Mouse (Mus musculus): ENCODE measurements at regions not wholly inside any gene's neighbourhood (a gene's known extent, or its start where the extent isn't known, plus 50 kb on each side); places are given as distances from the start of the nearest gene placed in this dataset.

- no peaks in the 10 kb centered on the region for H3K36me3 ChIP-seq (ENCODE audit: control insufficient read depth, insufficient read depth, low read length)
- no peak for TF ChIP-seq POLR2A (IDR thresholded peaks at IDR 0.05; ENCODE audit: control insufficient read depth, extremely low read depth, insufficient read depth, low read length, poor library complexity)
- no peak for TF ChIP-seq CTCF (IDR thresholded peaks at IDR 0.05; ENCODE audit: borderline replicate concordance, control insufficient read depth, extremely low read depth, insufficient read depth, low read length, poor library complexity)
- no peaks in the 10 kb centered on the region for H3K27me3 ChIP-seq (ENCODE audit: control insufficient read depth, insufficient read depth, low read length)
- no peaks in the 10 kb centered on the region for H3K4me1 ChIP-seq (replicated peaks; ENCODE audit: control insufficient read depth, insufficient read depth, low read length)
- no peak overlapping the region for H3K4me3 ChIP-seq (ENCODE audit: control insufficient read depth, insufficient read depth, low read length)
- DNase-seq = no peak
- WGBS = 93% methylated on average over 2 of the region's 2 CpGs
- H3K27ac ChIP-seq (ENCODE audit: control insufficient read depth, insufficient read depth, low read length) = no peak overlapping the region
These were observed 215.9 kb downstream of the Mylk4 start for GRCm38 (mm10) chr13:32567850-32568249.

GRCm38 (mm10) chr13:32560666-32561065 lies 222.1 kb upstream of the Gmds start:
- Histone ChIP-seq H3K4me3 (ENCODE audit: control insufficient read depth, insufficient read depth, low read length) (no peak overlapping the region), H3K27me3 (ENCODE audit: control insufficient read depth, insufficient read depth, low read length) (no peaks in the 10 kb centered on the region), H3K4me1 (replicated peaks; ENCODE audit: control insufficient read depth, insufficient read depth, low read length) (no peaks in the 10 kb centered on the region), H3K36me3 (ENCODE audit: control insufficient read depth, insufficient read depth, low read length) (no peaks in the 10 kb centered on the region), H3K27ac (ENCODE audit: control insufficient read depth, insufficient read depth, low read length) (no peak overlapping the region)
- TF ChIP-seq POLR2A (IDR thresholded peaks at IDR 0.05; ENCODE audit: control insufficient read depth, extremely low read depth, insufficient read depth, low read length, poor library complexity) (no peak), CTCF (IDR thresholded peaks at IDR 0.05; ENCODE audit: borderline replicate concordance, control insufficient read depth, extremely low read depth, insufficient read depth, low read length, poor library complexity) (no peak)
- DNase-seq = no peak

DNA sequence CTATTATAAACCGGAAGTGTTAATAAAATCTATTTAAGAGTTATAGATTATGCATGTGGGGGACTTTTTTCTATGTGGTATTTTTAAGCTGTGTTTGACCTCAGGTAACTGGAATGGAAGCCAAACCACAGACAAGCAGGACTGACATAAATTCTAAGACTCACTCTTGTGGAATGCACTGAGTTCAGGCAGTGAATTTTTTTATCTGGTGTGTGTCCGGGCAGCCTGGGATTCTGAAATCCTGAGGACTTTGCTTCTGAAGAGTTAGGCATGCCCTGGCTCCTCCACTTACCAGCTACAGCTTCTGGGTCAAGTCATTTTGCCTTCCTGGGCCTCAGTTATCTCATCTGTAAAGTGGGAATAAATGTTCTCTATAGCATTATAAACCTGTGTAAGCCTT lies 217.9 kb upstream of the Gmds start:
- TF ChIP-seq POLR2A (IDR thresholded peaks at IDR 0.05; ENCODE audit: control insufficient read depth, extremely low read depth, insufficient read depth, low read length, poor library complexity) = no peak
- no peak for TF ChIP-seq CTCF (IDR thresholded peaks at IDR 0.05; ENCODE audit: borderline replicate concordance, control insufficient read depth, extremely low read depth, insufficient read depth, low read length, poor library complexity)
- H3K27me3 ChIP-seq (ENCODE audit: control insufficient read depth, insufficient read depth, low read length) = no peaks in the 10 kb centered on the region
- WGBS = 97% methylated on average over 2 of the region's 2 CpGs
- H3K27ac ChIP-seq (ENCODE audit: control insufficient read depth, insufficient read depth, low read length) = no peak overlapping the region
- H3K36me3 ChIP-seq (ENCODE audit: control insufficient read depth, insufficient read depth, low read length) = no peaks in the 10 kb centered on the region
- no peak for DNase-seq
- H3K4me1 ChIP-seq (replicated peaks; ENCODE audit: control insufficient read depth, insufficient read depth, low read length) = no peaks in the 10 kb centered on the region
- no peak overlapping the region for H3K4me3 ChIP-seq (ENCODE audit: control insufficient read depth, insufficient read depth, low read length)

- Histone ChIP-seq H3K36me3 (ENCODE audit: control insufficient read depth, insufficient read depth, low read length) (no peaks in the 10 kb centered on the region), H3K4me3 (ENCODE audit: control insufficient read depth, insufficient read depth, low read length) (no peak overlapping the region), H3K27me3 (ENCODE audit: control insufficient read depth, insufficient read depth, low read length) (no peaks in the 10 kb centered on the region), H3K27ac (ENCODE audit: control insufficient read depth, insufficient read depth, low read length) (no peak overlapping the region), H3K4me1 (replicated peaks; ENCODE audit: control insufficient read depth, insufficient read depth, low read length) (no peaks in the 10 kb centered on the region)
- 97% methylated on average over 1 of the region's 1 CpGs for WGBS
- DNase-seq = no peak
- no peak for TF ChIP-seq CTCF (IDR thresholded peaks at IDR 0.05; ENCODE audit: borderline replicate concordance, control insufficient read depth, extremely low read depth, insufficient read depth, low read length, poor library complexity)
- TF ChIP-seq POLR2A (IDR thresholded peaks at IDR 0.05; ENCODE audit: control insufficient read depth, extremely low read depth, insufficient read depth, low read length, poor library complexity) = no peak
These were observed 216.5 kb upstream of the Gmds start for GRCm38 (mm10) chr13:32555064-32555463.

- no peak overlapping the region for H3K27ac ChIP-seq (ENCODE audit: control insufficient read depth, insufficient read depth, low read length)
- TF ChIP-seq CTCF (IDR thresholded peaks at IDR 0.05; ENCODE audit: borderline replicate concordance, control insufficient read depth, extremely low read depth, insufficient read depth, low read length, poor library complexity) (no peak), POLR2A (IDR thresholded peaks at IDR 0.05; ENCODE audit: control insufficient read depth, extremely low read depth, insufficient read depth, low read length, poor library complexity) (no peak)
- DNase-seq = no peak
- H3K36me3 ChIP-seq (ENCODE audit: control insufficient read depth, insufficient read depth, low read length) = no peaks in the 10 kb centered on the region
- no peaks in the 10 kb centered on the region for H3K27me3 ChIP-seq (ENCODE audit: control insufficient read depth, insufficient read depth, low read length)
- WGBS = 94% methylated on average over 3 of the region's 3 CpGs
- no peaks in the 10 kb centered on the region for H3K4me1 ChIP-seq (replicated peaks; ENCODE audit: control insufficient read depth, insufficient read depth, low read length)
- H3K4me3 ChIP-seq (ENCODE audit: control insufficient read depth, insufficient read depth, low read length) = no peak overlapping the region
These were observed 216.1 kb upstream of the Gmds start for GRCm38 (mm10) chr13:32554601-32555000.

DNA sequence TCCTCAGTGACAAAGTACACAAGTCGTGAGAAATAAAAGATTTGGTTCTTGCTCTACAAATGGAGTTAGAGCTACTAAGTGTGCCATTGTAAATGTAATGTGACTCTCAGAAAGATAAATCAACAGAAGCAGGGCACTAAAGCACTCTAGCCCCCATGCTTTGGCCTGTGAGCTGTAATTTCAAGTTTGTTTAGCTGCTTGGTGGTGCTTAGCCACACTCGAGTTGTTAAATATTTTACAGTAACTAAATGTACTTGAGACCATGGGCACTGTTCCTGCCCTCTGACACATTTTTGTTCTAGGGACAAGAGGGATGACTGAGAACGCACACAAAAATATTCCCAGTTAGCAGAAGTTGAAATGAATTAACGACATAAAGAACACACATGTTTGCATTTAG lies 214.6 kb upstream of the Gmds start:
- Histone ChIP-seq H3K4me1 (replicated peaks; ENCODE audit: control insufficient read depth, insufficient read depth, low read length) (no peaks in the 10 kb centered on the region), H3K27ac (ENCODE audit: control insufficient read depth, insufficient read depth, low read length) (no peak overlapping the region), H3K27me3 (ENCODE audit: control insufficient read depth, insufficient read depth, low read length) (no peaks in the 10 kb centered on the region), H3K36me3 (ENCODE audit: control insufficient read depth, insufficient read depth, low read length) (no peaks in the 10 kb centered on the region), H3K4me3 (ENCODE audit: control insufficient read depth, insufficient read depth, low read length) (no peak overlapping the region)
- 88% methylated on average over 4 of the region's 4 CpGs for WGBS
- TF ChIP-seq POLR2A (IDR thresholded peaks at IDR 0.05; ENCODE audit: control insufficient read depth, extremely low read depth, insufficient read depth, low read length, poor library complexity) = no peak
- TF ChIP-seq CTCF (IDR thresholded peaks at IDR 0.05; ENCODE audit: borderline replicate concordance, control insufficient read depth, extremely low read depth, insufficient read depth, low read length, poor library complexity) = no peak
- no peak for DNase-seq

- Histone ChIP-seq H3K27me3 (ENCODE audit: control insufficient read depth, insufficient read depth, low read length) (no peaks in the 10 kb centered on the region), H3K36me3 (ENCODE audit: control insufficient read depth, insufficient read depth, low read length) (no peaks in the 10 kb centered on the region), H3K27ac (ENCODE audit: control insufficient read depth, insufficient read depth, low read length) (no peak overlapping the region), H3K4me3 (ENCODE audit: control insufficient read depth, insufficient read depth, low read length) (no peak overlapping the region), H3K4me1 (replicated peaks; ENCODE audit: control insufficient read depth, insufficient read depth, low read length) (no peaks in the 10 kb centered on the region)
- WGBS = 94% methylated on average over 3 of the region's 3 CpGs
- DNase-seq = no peak
- TF ChIP-seq CTCF (IDR thresholded peaks at IDR 0.05; ENCODE audit: borderline replicate concordance, control insufficient read depth, extremely low read depth, insufficient read depth, low read length, poor library complexity) = no peak
- no peak for TF ChIP-seq POLR2A (IDR thresholded peaks at IDR 0.05; ENCODE audit: control insufficient read depth, extremely low read depth, insufficient read depth, low read length, poor library complexity)
These were observed 211.6 kb upstream of the Gmds start for GRCm38 (mm10) chr13:32550113-32550512.

Data from thymus, adult 2 months (tissue).